Mouse (Mus musculus) liver, postnatal 0 days (tissue): ENCODE measurements around the gene Rrp15.

ENCODE experiments used
- CTCF ChIP-seq: sonication (generic); IDR thresholded peaks from 2 replicates; pipeline ENCODE4 v1.5.1; 2016; ENCODE audit warnings: antibody characterized with exemption, low read depth
- EP300 ChIP-seq: IDR thresholded peaks from 2 replicates; pipeline ENCODE4 v1.6.1; 2016; ENCODE audit warnings: antibody characterized with exemption, low read depth, mild to moderate bottlenecking

- TF ChIP-seq EP300 (no peak), CTCF (no peak)
These were observed 28.0 kb downstream of the Rrp15 start for GRCm38 (mm10) chr1:186721166-186721565.
